Mouse (Mus musculus) stomach, postnatal 0 days (tissue): ENCODE results near the gene Fntb. TPM values are rescaled to one million over a fixed set of nuclear protein-coding genes. Genes with fewer than 3 reads are reported as not detected.
"Not testable (repeated sequence)": the region's sequence is repeated elsewhere in the genome, so short reads cannot be mapped to it uniquely, and the experiment has no call there.

Experiments
- ATAC-seq: fragments of 200-750 bp; cut with Nextera tagmentation; 2 replicates; pipeline ENCODE4 v1.8.0; 2017; ENCODE audit not compliant: low FRiP score, low TSS enrichment
- DNase-seq: peaks from one replicate; pipeline ENCODE4 v3.0.0-alpha.2; 2016; ENCODE audit warnings: low spot score
- H3K27ac ChIP-seq: fragments of 300-500 bp; sonication (generic); replicated peaks from 2 replicates; pipeline ENCODE4 v1.5.1; 2014; ENCODE audit warnings: mild to moderate bottlenecking, control low read depth
- H3K27me3 ChIP-seq: fragments of 300-500 bp; sonication (generic); 2 replicates; pipeline ENCODE4 v1.6.1; 2014; ENCODE audit warnings: low read length; ENCODE audit not compliant: control insufficient read depth, insufficient read depth
- H3K36me3 ChIP-seq: fragments of 300-500 bp; sonication (generic); 2 replicates; pipeline ENCODE4 v1.6.1; 2014; ENCODE audit warnings: low read length, mixed read lengths; ENCODE audit not compliant: control insufficient read depth, insufficient read depth
- H3K4me1 ChIP-seq: fragments of 300-500 bp; sonication (generic); replicated peaks from 2 replicates; pipeline ENCODE4 v1.6.1; 2014; ENCODE audit warnings: antibody characterized with exemption; ENCODE audit not compliant: control insufficient read depth, insufficient read depth
- H3K4me2 ChIP-seq: fragments of 300-500 bp; sonication (generic); replicated peaks from 2 replicates; pipeline ENCODE4 v1.6.1; 2014; ENCODE audit warnings: low read depth, mild to moderate bottlenecking, control low read depth, moderate library complexity
- H3K4me3 ChIP-seq: fragments of 300-500 bp; sonication (generic); 2 replicates; pipeline ENCODE4 v1.5.1; 2014; ENCODE audit warnings: low read depth, low read length, control low read depth
- H3K9ac ChIP-seq: fragments of 300-500 bp; sonication (generic); 2 replicates; pipeline ENCODE4 v1.6.1; 2014; ENCODE audit warnings: mild to moderate bottlenecking, low read length, control low read depth, mixed read lengths
- H3K9me3 ChIP-seq: fragments of 300-500 bp; sonication (generic); 2 replicates; pipeline ENCODE4 v1.6.1; 2016; ENCODE audit warnings: low read length; ENCODE audit not compliant: control insufficient read depth
- CTCF ChIP-seq: IDR thresholded peaks from 2 replicates; pipeline ENCODE4 v1.5.1; 2016; ENCODE audit warnings: antibody characterized with exemption, low read depth, mild to moderate bottlenecking, moderate library complexity
- EP300 ChIP-seq: optimal IDR thresholded peaks from 2 replicates; pipeline ENCODE3; 2016; ENCODE audit warnings: antibody characterized with exemption
- WGBS: fragments of 180-500 bp; shearing (Covaris S2); extraction: QIAGEN DNeasy Blood & Tissue Kit; methylation state at CpG from one replicate; pipeline ENCODE4 v1.1.7; 2014; 5-methylcytosine and 5-hydroxymethylcytosine counted together
- polyA plus RNA-seq: library from polyadenylated mRNA; unstranded; fragments of >200 nt; fragmentation: Nextera tagmentation; extraction: Ambion mirVana; gene quantifications from 2 replicates; pipeline ENCODE4 v1.2.1, GENCODE M21; 2015

Fntb gene
- polyA plus RNA-seq, 1 experiment from 2014 or later = 22.4 TPM

- Histone ChIP-seq H3K27me3 (no peaks in the 10 kb centered on the region), H3K36me3 (no peaks in the 10 kb centered on the region), H3K4me2 (no peak overlapping the region), H3K9ac (no peak overlapping the region), H3K9me3 (no peaks in the 10 kb centered on the region), H3K4me1 (no peaks in the 10 kb centered on the region), H3K4me3 (no peak overlapping the region), H3K27ac (no peak overlapping the region)
- ATAC-seq (no peak), DNase-seq (no peak)
- no peak for TF ChIP-seq CTCF
- no peak for TF ChIP-seq EP300
- WGBS = 89% methylated on average over 15 of the region's 15 CpGs
Observed at GRCm38 (mm10) chr12:76844346-76845061, 79.1 kb downstream of the Fntb start.

- Histone ChIP-seq H3K4me1 (no peaks in the 10 kb centered on the region), H3K4me3 (no peak overlapping the region), H3K27me3 (no peaks in the 10 kb centered on the region), H3K9me3 (no peaks in the 10 kb centered on the region), H3K27ac (no peak overlapping the region), H3K4me2 (no peak overlapping the region), H3K36me3 (no peaks in the 10 kb centered on the region), H3K9ac (no peak overlapping the region)
- DNase-seq (no peak), ATAC-seq (no peak)
- WGBS = 95% methylated on average over 2 of the region's 2 CpGs
- TF ChIP-seq EP300 (no peak), CTCF (no peak)
Observed at GRCm38 (mm10) chr12:76852419-76852818, 87.0 kb downstream of the Fntb start.

- Histone ChIP-seq H3K9ac (no peak overlapping the region), H3K4me2 (no peak overlapping the region), H3K36me3 (no peaks in the 10 kb centered on the region), H3K27me3 (no peaks in the 10 kb centered on the region), H3K4me1 (no peaks in the 10 kb centered on the region), H3K9me3 (no peaks in the 10 kb centered on the region), H3K27ac (no peak overlapping the region), H3K4me3 (no peak overlapping the region)
- 94% methylated on average over 1 of the region's 1 CpGs for WGBS
- TF ChIP-seq EP300 = no peak
- no peak for TF ChIP-seq CTCF
- no peak for DNase-seq
- no peak for ATAC-seq
Observed at GRCm38 (mm10) chr12:76853378-76854142, 88.2 kb downstream of the Fntb start.

- no peak overlapping the region for H3K4me2 ChIP-seq
- H3K27me3 ChIP-seq = no peaks in the 10 kb centered on the region
- no peaks in the 10 kb centered on the region for H3K9me3 ChIP-seq
- DNase-seq (no peak), ATAC-seq (no peak)
- 85% methylated on average over 10 of the region's 10 CpGs for WGBS
- no peaks in the 10 kb centered on the region for H3K4me1 ChIP-seq
- no peak overlapping the region for H3K27ac ChIP-seq
- H3K4me3 ChIP-seq = no peak overlapping the region
- no peak for TF ChIP-seq CTCF
- TF ChIP-seq EP300 = no peak
- no peaks in the 10 kb centered on the region for H3K36me3 ChIP-seq
- no peak overlapping the region for H3K9ac ChIP-seq
Observed at GRCm38 (mm10) chr12:76857087-76857486, 91.7 kb downstream of the Fntb start.

- H3K36me3 ChIP-seq, H3K4me2 ChIP-seq, H3K4me3 ChIP-seq, H3K4me1 ChIP-seq, H3K27me3 ChIP-seq, H3K27ac ChIP-seq, ATAC-seq, H3K9me3 ChIP-seq, H3K9ac ChIP-seq, DNase-seq: not testable (repeated sequence)
- WGBS = 79% methylated on average over 6 of the region's 6 CpGs
Observed at GRCm38 (mm10) chr12:76858788-76859187, 93.4 kb downstream of the Fntb start.

GRCm38 (mm10) chr12:76863651-76864050 lies 98.3 kb downstream of the Fntb start:
- no peak overlapping the region for H3K4me3 ChIP-seq
- no peaks in the 10 kb centered on the region for H3K36me3 ChIP-seq
- H3K4me2 ChIP-seq = no peak overlapping the region
- no peak for DNase-seq
- WGBS = 81% methylated on average over 11 of the region's 11 CpGs
- H3K9me3 ChIP-seq = no peaks in the 10 kb centered on the region
- ATAC-seq = 0 out of 2 replicates have a peak, but pooled peaks have one; percentile 50
- no peaks in the 10 kb centered on the region for H3K4me1 ChIP-seq
- no peaks in the 10 kb centered on the region for H3K27me3 ChIP-seq
- H3K27ac ChIP-seq = no peak overlapping the region
- TF ChIP-seq CTCF (no peak), EP300 (no peak)
- H3K9ac ChIP-seq = no peak overlapping the region
